Mouse (Mus musculus) kidney, adult 2 months (tissue): Measurements from ENCODE around the gene Trp53bp2.

Source experiments
- CTCF ChIP-seq: fragments of 200-500 bp; conservative IDR thresholded peaks from 2 replicates; pipeline ENCODE4 v1.5.1; 2011; ENCODE audit warnings: low read depth, mild to moderate bottlenecking, control low read depth, low read length, moderate library complexity, mixed read lengths; ENCODE audit not compliant: insufficient read depth, insufficient read length
- POLR2A ChIP-seq: fragments of 200-500 bp; IDR thresholded peaks from one replicate; pipeline ENCODE4 v1.6.1; 2011; ENCODE audit warnings: low read depth, low read length, control low read depth

DNA sequence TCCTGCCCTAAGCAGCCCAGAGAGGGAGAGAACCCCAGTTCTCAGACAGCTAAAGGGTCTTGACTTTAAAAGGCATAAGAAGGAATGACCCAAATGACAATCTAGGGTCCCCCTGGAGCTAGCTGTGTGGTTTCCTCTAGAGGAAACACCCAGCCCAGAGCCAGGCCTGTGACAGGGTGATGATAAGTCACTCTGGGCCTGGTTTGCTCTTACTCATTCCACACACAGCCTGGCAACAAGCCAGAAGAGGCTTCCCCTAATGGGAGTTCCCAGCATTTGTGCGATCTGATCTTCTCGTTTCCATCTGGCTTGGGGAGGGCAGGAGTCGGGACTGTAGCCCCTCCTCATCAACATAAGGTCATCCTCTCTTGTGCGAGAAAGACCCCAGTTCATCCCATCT lies 95.3 kb downstream of the Trp53bp2 start:
- no peak for TF ChIP-seq CTCF
- TF ChIP-seq POLR2A: no peak
